Mouse (Mus musculus) frontal cortex, adult 2 months (tissue): Measurements from ENCODE around the gene Syngr2. TPM values are rescaled to one million over a fixed set of nuclear protein-coding genes. Genes with fewer than 3 reads are reported as not detected.
A peak's percentile ranks its signal among the peaks of the same experiment; 100 is the strongest.
"Not testable (repeated sequence)": the region's sequence is repeated elsewhere in the genome, so short reads cannot be mapped to it uniquely, and the experiment has no call there.

ENCODE experiments used
- DNase-seq, 2 experiments: peaks; one replicate each; pipeline ENCODE4 v3.0.0; 2022; ENCODE audit warnings: low spot score in 1 of 2; ENCODE audit errors: extremely low spot score in 1 of 2
- polyA plus RNA-seq: library from polyadenylated mRNA; depleted of rRNA; stranded (reverse); fragments of >200 nt; gene quantifications from 2 replicates; pipeline ENCODE4 v1.2.3, GENCODE M21; 2012

Gene Syngr2
- polyA plus RNA-seq, 1 experiment: 11.9 TPM

DNA sequence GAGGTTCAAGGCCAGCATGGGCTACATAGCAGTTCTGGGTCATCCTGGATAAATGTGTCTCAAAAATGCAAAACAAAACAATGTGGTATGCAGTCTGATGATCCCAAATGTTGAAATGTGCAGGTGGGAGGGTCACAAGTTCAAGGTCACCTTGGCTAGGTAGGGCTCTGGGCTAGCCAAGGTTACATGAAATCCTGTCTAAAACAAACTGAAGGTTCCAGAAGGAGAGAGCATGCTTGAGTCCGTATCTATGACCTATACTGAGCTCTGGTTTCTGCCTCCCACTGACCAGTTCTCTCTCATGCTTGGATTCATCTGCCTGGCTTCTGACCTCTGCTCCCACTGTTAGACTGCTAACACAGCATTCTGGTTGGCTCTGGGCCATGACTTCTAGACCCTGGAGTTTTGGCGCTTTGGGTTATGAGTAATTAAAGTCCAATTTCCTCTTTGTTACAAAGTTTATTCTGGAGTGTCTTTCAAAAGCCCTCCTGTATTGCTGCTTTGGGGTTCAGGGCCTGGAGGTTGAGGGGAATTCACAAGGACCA is 20.3 kb downstream of the Syngr2 start:
- no peak for DNase-seq

DNA sequence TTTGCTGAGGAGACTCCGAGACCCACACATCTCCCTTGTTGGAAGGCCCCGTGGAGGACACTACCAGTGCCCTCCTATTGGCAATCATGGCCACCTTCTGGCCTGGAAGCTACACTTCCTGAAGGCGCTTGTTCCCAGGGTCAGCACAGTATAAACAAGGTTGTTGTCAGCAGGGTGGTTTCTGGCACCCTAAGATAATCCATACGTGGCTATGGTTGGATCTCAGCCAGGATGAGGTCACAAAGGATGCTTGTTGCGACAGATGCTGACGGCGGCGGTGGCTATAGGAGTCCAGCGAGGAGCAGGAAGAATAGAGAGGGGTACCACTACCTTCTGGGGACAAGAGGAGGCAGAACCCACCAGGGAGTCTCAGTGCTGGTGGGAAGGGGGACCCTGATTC is 20.9 kb downstream of the Syngr2 start:
- no peak for DNase-seq

DNA sequence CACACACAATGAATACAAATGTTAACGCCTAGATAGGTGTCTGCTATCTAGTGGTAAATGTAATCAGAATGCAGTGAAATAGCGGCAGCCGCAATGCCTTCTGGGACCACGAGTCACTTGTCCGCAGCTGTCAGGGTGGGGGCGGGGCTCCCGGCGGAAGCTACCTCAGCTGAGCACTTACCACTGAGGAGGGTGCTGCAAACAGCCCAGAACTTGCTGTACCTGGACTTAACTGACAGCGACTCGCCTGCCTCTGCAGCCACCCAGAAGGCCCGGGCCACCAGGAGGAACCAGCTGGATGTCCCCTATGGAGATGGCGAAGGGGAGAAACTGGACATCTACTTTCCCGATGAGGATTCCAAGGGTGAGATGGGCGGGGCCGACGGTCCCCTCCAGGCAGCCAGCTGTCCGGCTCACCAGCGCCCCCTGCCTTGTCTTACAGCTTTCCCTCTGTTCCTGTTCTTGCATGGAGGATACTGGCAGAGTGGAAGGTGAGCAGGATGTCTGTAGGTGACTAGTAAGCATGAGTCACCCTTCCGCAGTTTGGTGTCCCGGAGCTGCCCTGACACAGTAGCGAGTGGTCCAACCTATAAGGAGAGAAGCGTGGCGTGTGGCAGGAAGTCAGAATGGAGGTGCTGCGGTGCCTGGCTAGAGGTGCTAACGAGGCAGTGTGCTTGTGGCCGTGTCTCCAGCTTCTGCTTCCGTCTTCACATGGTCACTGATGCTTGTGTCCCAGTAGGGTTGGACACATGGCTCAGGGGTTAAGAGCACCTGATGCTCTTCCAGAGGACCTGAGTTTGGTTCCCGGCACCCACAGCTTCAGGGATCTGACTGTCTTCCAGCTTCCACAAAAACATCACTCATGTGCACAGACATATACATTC is 22.9 kb downstream of the Syngr2 start:
- peak in 1 of 2 experiments; percentile 82 for DNase-seq

DNA sequence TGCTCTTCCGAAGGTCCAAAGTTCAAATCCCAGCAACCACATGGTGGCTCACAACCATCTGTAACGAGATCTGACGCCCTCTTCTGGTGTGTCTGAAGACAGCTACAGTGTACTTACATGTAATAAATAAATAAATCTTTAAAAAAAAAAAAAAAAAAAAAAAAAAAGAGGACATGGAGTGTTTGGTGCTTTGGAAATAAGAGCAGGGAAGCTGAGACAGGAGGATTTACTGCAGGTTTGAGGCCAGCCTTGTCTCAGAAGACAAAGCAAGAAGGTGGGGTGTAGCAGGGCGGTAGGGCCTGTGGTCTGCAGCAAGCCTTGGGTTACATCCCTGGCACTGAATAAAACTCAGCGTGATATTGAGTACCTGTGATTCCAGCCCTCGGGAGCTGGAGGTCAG is 24.0 kb downstream of the Syngr2 start:
- DNase-seq: not testable (repeated sequence)

DNA sequence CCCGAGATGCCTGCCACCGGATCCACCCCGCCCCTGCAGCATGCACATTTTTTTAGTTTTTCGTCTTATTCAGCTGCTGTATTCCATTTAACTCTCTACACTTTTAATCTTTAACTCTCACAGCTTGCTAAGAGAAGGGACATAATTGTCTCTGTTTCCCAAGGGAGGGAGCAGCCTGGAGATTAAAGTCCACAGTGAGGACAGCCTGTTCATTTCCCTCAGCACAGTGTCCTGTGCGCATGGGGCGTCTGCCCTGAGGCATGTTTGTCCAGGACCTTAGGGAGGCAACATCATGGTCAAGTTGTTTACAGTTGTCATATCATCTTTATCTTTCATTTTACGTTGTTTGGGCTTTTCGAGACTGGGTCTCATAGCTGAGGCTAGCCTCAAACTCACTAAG is 24.6 kb downstream of the Syngr2 start:
- DNase-seq: no peak

DNA sequence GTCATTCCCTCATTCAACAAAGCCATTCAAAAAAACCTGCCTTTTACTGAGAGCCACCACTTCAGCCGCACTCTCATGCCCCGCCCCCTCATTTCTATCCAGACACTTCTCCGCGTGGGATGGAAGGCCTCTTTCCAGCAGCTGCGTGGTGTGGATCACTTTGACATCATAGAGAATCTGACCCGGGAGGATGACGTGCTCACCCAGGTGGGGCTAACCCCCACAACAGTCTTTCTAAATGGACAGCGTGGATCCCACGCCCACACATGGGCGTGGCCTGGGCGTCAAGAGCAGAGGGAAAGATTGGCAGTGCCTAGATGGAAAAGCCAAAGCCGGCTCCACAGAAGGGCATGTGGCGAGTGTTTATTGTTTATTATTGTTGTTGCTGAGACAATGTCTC is 26.8 kb downstream of the Syngr2 start:
- peak; percentile 37 to 73 for DNase-seq

DNA sequence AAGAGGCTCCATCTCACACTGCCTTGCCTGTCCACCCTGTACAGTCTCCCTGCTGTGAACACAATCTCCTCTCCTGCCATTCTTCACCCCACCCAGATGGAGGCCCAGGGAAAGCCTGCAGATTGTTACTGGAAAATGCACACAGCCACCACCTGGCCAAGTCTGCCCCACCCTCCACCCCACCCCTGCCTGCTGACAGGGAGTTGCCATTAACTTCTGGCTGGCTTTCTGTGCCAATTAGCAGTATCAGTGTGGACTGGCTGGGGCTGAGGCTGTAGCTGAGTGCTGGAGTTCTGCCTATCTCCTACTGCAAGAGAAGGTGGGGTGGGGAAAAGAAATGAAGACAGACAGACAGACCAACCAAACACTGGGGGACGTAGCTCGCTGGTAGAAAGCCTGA is 29.1 kb downstream of the Syngr2 start:
- DNase-seq: no peak

DNA sequence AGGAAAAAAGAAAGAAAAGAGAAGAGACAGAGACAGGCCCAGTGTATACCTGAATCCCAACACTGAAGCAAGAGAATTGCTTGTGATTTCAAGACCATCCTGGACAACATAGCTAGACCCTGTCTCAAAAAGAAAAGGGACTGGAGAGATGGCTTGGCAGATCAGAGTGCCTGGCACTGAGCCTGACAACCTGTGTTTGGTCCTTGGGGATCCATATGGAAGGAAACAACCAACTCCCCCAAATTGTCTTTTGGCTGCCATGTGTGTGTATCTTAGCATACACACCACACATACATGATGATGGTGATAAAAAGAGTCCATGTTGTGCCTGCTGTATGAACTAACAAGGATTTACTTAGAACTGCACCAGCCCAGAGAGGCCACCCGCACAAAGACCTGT is 29.6 kb downstream of the Syngr2 start:
- DNase-seq: no peak

DNA sequence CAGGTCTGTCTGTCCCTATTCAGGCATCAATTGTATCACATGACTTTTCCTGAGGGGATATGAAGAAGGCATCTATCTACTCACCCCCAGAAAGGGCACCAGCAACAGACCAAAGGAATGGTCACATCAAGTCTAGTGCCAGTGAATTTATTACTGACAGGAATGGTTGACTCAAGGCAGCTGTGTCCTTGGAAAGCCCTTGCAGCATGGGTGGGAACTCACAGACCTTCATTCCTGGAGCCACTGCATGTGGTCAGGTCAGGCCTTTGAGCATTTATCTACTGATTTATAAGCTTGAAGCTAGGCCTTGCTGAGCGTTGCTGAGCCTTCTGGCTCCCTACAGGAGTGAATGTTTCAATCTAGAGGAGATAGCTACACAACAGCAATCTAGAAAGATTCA is 31.4 kb downstream of the Syngr2 start:
- DNase-seq: no peak

DNA sequence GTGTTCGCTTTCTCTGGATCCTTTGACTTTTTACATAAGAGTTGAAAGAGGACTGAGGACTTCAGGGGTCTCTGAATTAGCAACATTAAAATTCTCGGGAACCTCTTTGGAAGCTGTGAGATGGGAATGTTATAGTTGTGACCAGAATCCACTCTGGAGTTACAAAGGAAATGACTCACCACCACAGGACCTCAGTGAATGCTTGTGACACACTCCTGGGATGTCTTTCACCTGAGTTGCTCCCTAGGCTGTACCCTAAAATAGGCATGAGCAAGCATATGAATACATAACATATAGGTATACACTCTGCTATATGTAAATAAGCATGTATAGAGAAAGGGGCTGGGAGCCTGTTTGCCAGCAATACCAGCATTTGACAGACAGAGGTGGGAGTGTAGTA is 34.0 kb downstream of the Syngr2 start:
- DNase-seq: no peak

DNA sequence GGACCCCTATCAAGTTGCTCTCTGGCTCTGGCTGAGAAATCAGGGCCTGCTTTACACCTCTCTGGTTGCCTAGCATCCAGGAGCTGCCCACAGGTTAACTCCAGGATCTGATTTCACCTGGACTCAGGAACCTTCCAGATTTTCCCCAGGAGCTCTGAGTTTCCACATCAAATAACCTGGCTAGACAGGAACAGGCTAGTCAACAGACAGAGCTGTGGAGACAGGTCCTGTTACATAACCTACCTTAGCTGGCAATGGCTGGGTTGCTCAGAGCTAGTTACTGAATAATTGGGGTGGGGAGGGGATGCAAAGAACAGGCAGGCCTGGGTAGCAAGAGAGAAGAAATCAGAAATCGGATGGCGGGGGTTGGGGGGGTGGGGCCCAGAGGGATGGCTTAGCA is 35.5 kb downstream of the Syngr2 start:
- DNase-seq: no peak

DNA sequence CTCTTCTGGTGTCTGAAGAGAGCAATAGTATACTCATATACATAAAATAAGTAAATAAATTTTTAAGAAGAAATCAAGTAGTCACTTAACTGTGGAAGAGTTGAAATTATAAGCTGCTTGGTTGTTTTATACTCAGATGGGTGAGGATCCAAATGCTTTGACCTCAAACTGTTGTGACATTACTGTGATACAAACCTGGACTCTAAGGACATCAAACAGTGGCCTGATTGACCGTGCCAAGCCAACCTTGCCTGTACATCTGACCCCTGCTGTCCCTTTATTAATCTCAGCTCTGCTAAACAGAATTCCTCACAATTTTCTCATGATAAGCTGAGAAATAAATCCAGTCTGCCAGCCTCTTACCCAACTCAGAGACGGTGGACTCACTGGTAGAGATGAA is 36.2 kb downstream of the Syngr2 start:
- no peak for DNase-seq

DNA sequence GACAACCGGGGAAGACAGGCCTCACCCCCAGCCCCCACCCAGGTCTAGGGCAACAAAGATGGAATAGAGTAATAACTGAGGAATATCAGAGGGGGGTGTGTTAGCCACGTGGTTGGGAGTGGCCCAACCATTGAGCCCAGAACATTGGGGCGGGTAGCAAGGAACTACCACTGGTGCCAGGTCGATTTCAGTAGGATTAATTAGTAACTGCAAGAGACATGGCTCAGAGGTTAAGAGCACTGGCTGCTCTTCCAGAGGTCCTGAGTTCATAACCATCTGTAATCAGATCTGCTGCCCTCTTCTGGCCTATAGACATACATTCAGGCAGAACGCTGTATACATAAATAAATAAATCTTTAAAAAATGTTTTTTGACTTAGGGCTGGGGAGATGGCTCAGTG is 37.2 kb downstream of the Syngr2 start:
- no peak for DNase-seq

DNA sequence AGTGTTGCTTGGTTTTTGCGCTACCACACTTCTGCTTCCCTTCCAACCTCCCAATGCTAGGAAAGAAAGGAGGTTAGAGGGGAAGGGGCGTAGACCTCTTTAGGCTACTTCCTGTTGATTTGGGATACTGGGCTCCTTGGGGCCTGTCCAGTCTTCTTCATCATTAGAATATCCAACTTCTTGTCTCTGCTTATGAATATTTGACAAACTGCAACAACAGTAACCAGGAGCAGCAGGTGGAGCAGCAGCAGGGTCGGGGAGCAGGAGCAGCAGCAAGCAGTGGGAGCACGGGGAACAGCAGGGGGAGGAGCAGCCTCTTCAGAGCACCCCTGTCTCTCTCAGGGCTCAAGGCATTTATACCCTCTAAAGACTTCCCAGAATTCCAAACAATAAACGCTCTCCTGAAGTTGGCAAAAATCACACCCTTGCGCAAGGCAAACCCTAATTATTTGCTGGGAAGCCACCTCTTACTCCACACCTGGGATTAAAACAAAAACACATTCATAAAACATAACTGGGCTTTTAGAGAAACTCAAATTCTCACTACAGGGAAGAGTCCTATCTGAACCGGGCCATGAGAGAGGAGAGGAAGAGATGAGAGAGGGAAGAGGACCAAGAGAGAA is 38.2 kb downstream of the Syngr2 start:
- no peak for DNase-seq

DNA sequence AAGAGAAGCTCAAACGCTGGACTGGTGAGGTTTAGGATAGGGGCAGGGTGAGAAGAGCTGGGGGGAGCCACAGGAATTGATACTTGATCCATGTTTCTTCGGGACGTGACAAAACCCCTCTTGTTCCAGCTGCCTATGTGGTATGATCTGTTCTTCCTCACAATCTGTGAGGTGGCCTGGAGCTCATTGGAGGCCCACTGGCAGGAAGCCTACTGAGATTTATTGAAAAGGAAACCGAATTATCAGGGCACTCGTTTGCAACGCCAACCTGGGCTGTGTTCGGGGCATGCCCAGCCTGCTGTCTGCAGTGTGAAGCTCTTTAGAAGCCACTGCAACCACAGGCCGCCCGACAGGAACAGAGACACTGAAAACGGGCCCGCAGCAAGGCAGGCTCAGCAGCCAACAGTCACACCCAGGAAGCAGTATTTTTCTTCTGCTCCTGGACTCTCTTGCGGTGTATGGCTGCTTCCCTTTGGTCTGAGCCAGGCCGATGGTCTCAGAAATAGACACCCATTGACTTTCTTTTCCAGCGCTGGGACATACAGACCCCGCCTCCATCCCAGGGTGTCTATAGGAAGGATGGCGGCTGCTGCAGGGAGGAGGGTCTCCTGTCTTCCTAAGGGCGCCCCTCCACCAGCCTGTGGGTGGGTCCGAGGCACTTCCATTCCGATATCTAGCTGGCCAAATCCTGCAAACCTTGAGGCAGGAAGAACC is 39.0 kb downstream of the Syngr2 start:
- no peak for DNase-seq

DNA sequence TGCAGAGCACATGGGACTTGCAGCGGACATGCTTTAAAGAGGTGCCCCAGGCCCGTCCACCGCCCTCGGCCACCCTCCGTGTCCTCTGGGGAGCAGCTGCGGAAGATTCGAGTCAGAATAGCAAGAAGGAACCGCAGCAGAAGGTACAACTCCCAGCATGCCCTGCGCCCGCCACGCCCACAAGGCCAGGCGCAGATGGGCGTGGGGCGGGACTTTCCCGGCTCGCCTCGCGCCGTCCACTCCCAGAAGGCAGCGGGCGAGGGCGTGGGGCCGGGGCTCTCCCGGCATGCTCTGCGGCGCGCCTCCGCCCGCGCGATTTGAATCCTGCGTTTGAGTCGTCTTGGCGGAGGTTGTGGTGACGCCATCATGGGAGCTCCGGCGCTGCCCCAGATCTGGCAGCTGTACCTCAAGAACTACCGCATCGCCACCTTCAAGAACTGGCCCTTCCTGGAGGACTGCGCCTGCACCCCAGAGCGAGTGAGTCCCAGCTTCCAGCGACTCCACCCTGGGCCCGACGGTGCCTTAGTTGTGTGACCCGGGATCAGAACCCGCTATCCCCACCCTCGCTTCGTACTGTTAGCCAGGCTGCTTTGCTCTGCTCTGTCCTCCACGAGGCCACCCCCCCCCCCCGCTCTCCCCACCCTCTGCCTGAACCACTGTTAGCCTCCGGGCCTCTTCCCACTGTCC is 39.7 kb downstream of the Syngr2 start, which contains the start of gene Birc5:
TSS of gene Birc5 (plus strand) at position 267 of the 687 bp plus-strand sequence.
- peak; percentile 86 to 96 for DNase-seq

DNA sequence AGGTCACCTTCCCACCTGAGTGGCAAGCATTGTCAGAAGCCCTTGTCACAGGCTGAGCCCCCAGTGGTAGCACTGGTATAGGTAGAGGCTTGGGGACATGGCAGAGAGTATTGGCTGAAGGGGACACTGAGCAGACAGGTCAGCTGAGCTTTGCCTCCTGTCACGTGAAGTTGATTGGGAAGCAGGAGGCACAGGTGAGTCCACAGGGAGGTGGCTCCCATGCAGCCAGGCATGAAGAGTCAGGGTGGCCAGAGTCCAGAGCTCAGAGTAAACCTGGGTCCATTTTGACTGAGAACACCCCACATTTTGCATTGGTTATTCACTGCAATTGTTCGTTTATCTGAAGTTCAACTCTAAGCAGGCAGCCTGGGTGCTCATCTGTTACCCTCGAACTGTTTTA is 43.4 kb downstream of the Syngr2 start:
- no peak for DNase-seq

DNA sequence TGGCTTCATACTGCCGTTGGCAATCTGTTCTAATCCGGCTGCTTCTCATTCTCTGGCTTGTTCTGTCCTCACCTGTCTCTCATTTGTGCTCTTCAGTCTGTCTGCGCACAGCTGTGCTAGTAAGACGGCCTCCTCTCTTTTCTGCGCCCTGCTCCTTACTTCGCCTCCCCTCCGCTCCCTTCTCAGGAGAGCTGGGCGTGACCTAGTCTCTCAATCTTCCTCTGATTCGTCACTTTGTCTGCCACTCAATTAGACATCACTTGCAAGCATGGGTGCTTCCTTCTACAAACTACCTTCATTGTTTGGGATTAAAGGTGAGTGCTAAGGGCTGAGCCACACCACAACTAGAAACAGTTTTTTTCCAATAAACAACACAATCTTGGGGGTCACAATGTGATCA is 44.8 kb downstream of the Syngr2 start:
- no peak for DNase-seq

DNA sequence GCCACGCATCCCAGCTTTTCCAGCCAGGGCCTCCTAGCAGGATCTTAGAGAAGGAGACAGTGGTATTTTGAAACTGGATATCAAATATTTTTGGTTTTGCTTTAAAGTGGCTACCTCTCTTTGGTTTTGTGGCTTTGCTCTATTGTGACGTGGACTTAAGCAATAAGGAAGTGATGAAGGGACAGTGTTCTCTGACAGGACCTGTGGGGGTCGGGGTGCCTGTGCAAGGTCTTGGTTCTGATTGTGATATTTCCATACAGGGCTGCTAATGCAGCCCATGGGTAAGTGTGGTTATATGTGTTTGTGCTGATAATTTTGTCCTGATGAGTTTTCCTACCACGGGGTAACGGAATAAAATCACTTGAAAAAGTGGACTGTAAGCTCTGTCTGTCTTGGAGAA is 45.9 kb downstream of the Syngr2 start:
- DNase-seq: no peak

DNA sequence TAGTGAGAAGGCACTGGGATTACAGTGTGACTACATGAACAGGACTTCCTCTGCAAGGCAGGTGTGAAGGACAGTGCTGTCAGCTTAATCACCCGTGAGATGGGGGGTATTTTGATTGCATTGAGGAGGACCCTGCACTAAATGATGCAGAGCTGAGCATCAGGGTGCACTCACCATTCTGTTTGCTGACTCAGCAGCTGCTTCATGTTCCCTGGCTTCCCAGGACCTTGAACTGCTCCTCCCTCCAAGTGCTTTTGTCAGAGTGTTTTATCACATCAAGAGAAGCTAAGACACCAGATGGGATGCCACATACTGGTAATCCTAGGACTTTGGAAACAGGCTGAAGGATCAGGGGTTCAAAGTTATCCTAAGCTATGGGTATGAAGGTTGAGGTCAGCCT is 46.5 kb downstream of the Syngr2 start:
- no peak for DNase-seq

DNA sequence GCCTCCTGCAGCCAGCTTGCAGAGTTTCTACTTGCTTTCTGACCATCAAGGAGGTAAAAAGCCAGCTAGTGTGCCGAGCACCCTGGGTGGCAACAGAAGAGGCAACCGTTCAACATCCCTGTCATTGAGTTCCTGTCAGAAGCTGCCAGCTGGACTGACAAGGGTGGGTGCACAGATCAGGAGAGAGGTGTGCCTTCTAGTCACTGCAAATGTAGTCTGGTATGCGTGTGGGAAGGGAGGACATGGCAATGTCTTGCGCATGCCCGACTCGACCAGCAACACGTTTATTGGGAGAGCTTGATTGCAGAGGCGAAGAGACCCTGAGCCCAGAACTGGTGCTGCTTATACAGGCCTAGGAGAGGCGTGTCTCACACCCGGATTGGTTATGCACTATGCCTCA is 48.0 kb downstream of the Syngr2 start:
- DNase-seq: no peak
